Comparison of ENCODE assay signal across 8 mouse cellular contexts in genomic region chr2:158768771-158769170, GRCm38 (mm10). TPM values are rescaled to one million over a fixed set of nuclear protein-coding genes. Genes with fewer than 3 reads are reported as not detected.
DNase-seq lines count a peak whose midpoint lies in the region; ATAC-seq and TF ChIP-seq lines count a peak whose summit lies in the region.

No protein-coding gene starts in this region.

- no peaks in the 10 kb centered on the region for H3K27me3 ChIP-seq in intestine, embryonic 16.5 days (replicated peaks; ENCODE audit: control insufficient read depth, insufficient read depth, low read length)
- H3K27me3 ChIP-seq in neural tube, embryonic 11.5 days (ENCODE audit: control insufficient read depth, insufficient read depth, low read length) = no peaks in the 10 kb centered on the region

- 3% methylated on average over 5 of the region's 5 CpGs for WGBS in intestine, embryonic 16.5 days
- WGBS in neural tube, embryonic 11.5 days = 10% methylated on average over 5 of the region's 5 CpGs

- no peaks in the 10 kb centered on the region for H3K9me3 ChIP-seq in intestine, embryonic 16.5 days (ENCODE audit: control insufficient read depth, low read length)
- H3K9me3 ChIP-seq in neural tube, embryonic 11.5 days (ENCODE audit: control insufficient read depth, low read length) = no peaks in the 10 kb centered on the region

- H3K36me3 ChIP-seq in intestine, embryonic 16.5 days (ENCODE audit: control insufficient read depth, insufficient read depth, low read length) = peaks cover 2% of the 10 kb centered on the region; the same call in 1 of the 2 replicates
- H3K36me3 ChIP-seq in neural tube, embryonic 11.5 days (ENCODE audit: control insufficient read depth, insufficient read depth, low read length) = no peaks in the 10 kb centered on the region; the same call in 1 of the 2 replicates

- peak; percentile 54 for ATAC-seq in intestine, embryonic 16.5 days
- no peak for ATAC-seq in neural tube, embryonic 11.5 days (ENCODE audit: insufficient read depth, low FRiP score, low TSS enrichment)

- peak overlapping the region; percentile 70 for H3K4me3 ChIP-seq in layer of hippocampus, adult 2 months
- peak overlapping the region; percentile 80 for H3K4me3 ChIP-seq in intestine, embryonic 16.5 days (ENCODE audit: low read length)
- peak overlapping the region; percentile 79 for H3K4me3 ChIP-seq in neural tube, embryonic 11.5 days (ENCODE audit: low read depth, low read length)

- no peak for DNase-seq in layer of hippocampus, adult 2 months (ENCODE audit: low spot score in 2 of 2)
- no peak for DNase-seq in layer of hippocampus, adult 11-12 months (ENCODE audit: low spot score)
- DNase-seq in embryo, embryonic 10.5 days (ENCODE audit: low spot score) = peak; percentile 40
- DNase-seq in neural tube, embryonic 11.5 days (ENCODE audit: low spot score) = no peak
- DNase-seq in adrenal gland, adult 8-10 months = no peak
- no peak for DNase-seq in retina, postnatal 1 day
- DNase-seq in lung, postnatal 36 days = no peak

- TF ChIP-seq CTCF in layer of hippocampus, adult 2 months (conservative IDR thresholded peaks at IDR 0.05) = no peak

- peaks cover 34% of the 10 kb centered on the region for H3K4me1 ChIP-seq in intestine, embryonic 16.5 days (ENCODE audit: control insufficient read depth, insufficient read depth, low read length)
- H3K4me1 ChIP-seq in neural tube, embryonic 11.5 days (ENCODE audit: control insufficient read depth, insufficient read depth, low read length) = peaks cover 32% of the 10 kb centered on the region

- peak overlapping the region; percentile 95 for H3K4me2 ChIP-seq in intestine, embryonic 16.5 days (ENCODE audit: low read depth, low read length)
- H3K4me2 ChIP-seq in neural tube, embryonic 11.5 days (ENCODE audit: low read depth) = peak overlapping the region; percentile 88

- H3K9ac ChIP-seq in intestine, embryonic 16.5 days (ENCODE audit: low read depth, low read length) = peak overlapping the region; percentile 82
- peak overlapping the region; percentile 70 for H3K9ac ChIP-seq in neural tube, embryonic 11.5 days (ENCODE audit: low read length)

- no peak overlapping the region for H3K27ac ChIP-seq in layer of hippocampus, adult 2 months
- no peak overlapping the region for H3K27ac ChIP-seq in intestine, embryonic 16.5 days (ENCODE audit: low read length)
- H3K27ac ChIP-seq in neural tube, embryonic 11.5 days (ENCODE audit: low read depth, low read length) = no peak overlapping the region

RNA-seq across cellular contexts. Expression of gene Fam83d, which starts 0.9 kb away (rescaled TPM):
- total RNA-seq in layer of hippocampus, adult 2 months (2021) = 1 to 10 TPM; 4.7 to 6.0 TPM
- 39.7 and 45.0 TPM in 2 replicates for polyA plus RNA-seq in intestine, embryonic 16.5 days (2015; fragmentation: Nextera tagmentation; extraction: Ambion mirVana)
- 41.1 and 45.2 TPM in 2 replicates for polyA plus RNA-seq in neural tube, embryonic 11.5 days (2014; fragmentation: Nextera tagmentation; extraction: Ambion mirVana)
- total RNA-seq in adrenal gland, adult 8-10 months (2022) = under 1 TPM; 0.49 to 0.80 (median 0.65) TPM

RNA-seq across cellular contexts. Expression of gene Dhx35, which starts 25.8 kb away (rescaled TPM):
- 10 to 100 TPM; 17.2 to 19.3 TPM for total RNA-seq in layer of hippocampus, adult 2 months (2021)
- 12.3 and 12.7 TPM in 2 replicates for polyA plus RNA-seq in intestine, embryonic 16.5 days (2015; fragmentation: Nextera tagmentation; extraction: Ambion mirVana)
- 16.5 and 17.9 TPM in 2 replicates for polyA plus RNA-seq in neural tube, embryonic 11.5 days (2014; fragmentation: Nextera tagmentation; extraction: Ambion mirVana)
- 10 to 100 TPM; 12.7 to 24.7 (median 17.1) TPM for total RNA-seq in adrenal gland, adult 8-10 months (2022)
